Mouse (Mus musculus) heart, postnatal 0 days (tissue): Measurements from ENCODE around the gene Anxa11. TPM values are rescaled to one million over a fixed set of nuclear protein-coding genes. Genes with fewer than 3 reads are reported as not detected.
"Not testable (repeated sequence)": the region's sequence is repeated elsewhere in the genome, so short reads cannot be mapped to it uniquely, and the experiment has no call there.

ENCODE experiments used
- ATAC-seq: fragments of 200-750 bp; cut with Nextera tagmentation; 2 replicates; pipeline ENCODE4 v1.8.0; 2017; ENCODE audit warnings: low read depth, moderate number of reproducible peaks, moderate library complexity; ENCODE audit not compliant: insufficient read depth
- DNase-seq: peaks from one replicate; pipeline ENCODE4 v3.0.0-alpha.2; 2016; ENCODE audit warnings: low spot score
- H3K27ac ChIP-seq: fragments of 300-500 bp; sonication (generic); 2 replicates; pipeline ENCODE4 v1.5.1; 2014; ENCODE audit warnings: low read depth, mild to moderate bottlenecking
- H3K27me3 ChIP-seq: fragments of 300-500 bp; sonication (generic); 2 replicates; pipeline ENCODE4 v1.6.1; 2014; ENCODE audit warnings: low read length, mixed read lengths; ENCODE audit not compliant: control insufficient read depth, insufficient read depth
- H3K36me3 ChIP-seq: fragments of 300-500 bp; sonication (generic); replicated peaks from 2 replicates; pipeline ENCODE4 v1.6.1; 2014; ENCODE audit warnings: low read length, mixed read lengths; ENCODE audit not compliant: control insufficient read depth, insufficient read depth
- H3K4me1 ChIP-seq: fragments of 300-500 bp; sonication (generic); 2 replicates; pipeline ENCODE4 v1.6.1; 2014; ENCODE audit warnings: antibody characterized with exemption; ENCODE audit not compliant: control insufficient read depth, insufficient read depth
- H3K4me2 ChIP-seq: fragments of 300-500 bp; sonication (generic); 2 replicates; pipeline ENCODE4 v1.6.1; 2014; ENCODE audit warnings: low read depth, mild to moderate bottlenecking, low read length, moderate library complexity
- H3K4me3 ChIP-seq: fragments of 300-500 bp; sonication (generic); 2 replicates; pipeline ENCODE4 v1.5.1; 2014; ENCODE audit warnings: low read depth, low read length
- H3K9ac ChIP-seq: fragments of 300-500 bp; sonication (generic); replicated peaks from 2 replicates; pipeline ENCODE4 v1.6.1; 2014; ENCODE audit warnings: low read depth, low read length, mixed read lengths
- H3K9me3 ChIP-seq: fragments of 300-500 bp; sonication (generic); replicated peaks from 2 replicates; pipeline ENCODE4 v1.6.1; 2016; ENCODE audit warnings: low read length; ENCODE audit not compliant: control insufficient read depth
- CTCF ChIP-seq: IDR thresholded peaks from 2 replicates; pipeline ENCODE4 v1.5.1; 2016; ENCODE audit warnings: antibody characterized with exemption, control low read depth, low read depth
- EP300 ChIP-seq: IDR thresholded peaks from 2 replicates; pipeline ENCODE4 v1.6.1; 2016; ENCODE audit warnings: antibody characterized with exemption, low read depth
- WGBS: fragments of 180-500 bp; shearing (Covaris S2); extraction: QIAGEN DNeasy Blood & Tissue Kit; methylation state at CpG from one replicate; pipeline ENCODE4 v1.1.7; 2014; 5-methylcytosine and 5-hydroxymethylcytosine counted together
- polyA plus RNA-seq: library from polyadenylated mRNA; unstranded; fragments of >200 nt; fragmentation: Nextera tagmentation; extraction: Ambion mirVana; gene quantifications from 2 replicates; pipeline ENCODE4 v1.2.1, GENCODE M21; 2015
- total RNA-seq: library from RNA; depleted of rRNA; stranded (reverse); fragments of >200 nt; gene quantifications from 2 replicates; pipeline ENCODE4 v1.2.3, GENCODE M21; 2014; ENCODE audit warnings: low replicate concordance

The Anxa11 gene
- total and polyA plus RNA-seq, 2 experiments from 2014 or later: 21.1 to 36.8 TPM

DNA sequence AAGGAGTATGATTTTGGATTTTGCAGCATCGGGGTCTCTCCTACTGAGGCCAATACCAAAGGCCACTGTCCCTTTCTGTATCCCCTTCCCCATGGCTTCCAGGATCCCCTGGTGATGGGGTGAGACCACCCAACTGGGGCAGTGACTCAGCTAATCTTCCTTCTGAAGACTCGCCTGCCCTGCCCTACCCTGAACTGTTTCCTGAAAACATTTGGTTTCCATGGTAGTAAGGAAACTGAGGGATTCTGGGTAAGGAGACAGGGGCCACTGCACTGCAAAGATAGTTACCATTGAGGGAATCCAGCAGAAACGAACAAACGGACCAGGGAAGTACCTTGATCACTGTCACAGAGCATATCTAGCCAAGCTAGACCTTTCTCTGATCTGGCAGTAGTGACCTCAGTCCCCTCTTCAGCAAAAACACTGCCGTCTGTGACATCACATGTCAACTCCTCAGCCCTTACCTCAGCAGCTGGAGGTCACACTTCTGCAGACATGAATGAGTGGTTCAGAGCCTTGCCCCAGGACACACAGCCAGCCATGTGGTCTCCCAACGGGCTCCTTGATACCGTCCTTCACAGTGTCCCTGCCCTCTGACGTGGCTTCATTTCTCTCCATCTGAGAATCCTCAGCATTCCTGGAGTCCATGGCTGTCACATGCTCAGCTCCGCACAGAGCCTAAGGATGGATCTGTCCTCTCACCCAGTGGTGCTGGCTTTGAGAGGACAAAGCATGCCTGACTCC, 27.4 kb downstream of the Anxa11 start:
- WGBS: 42% methylated on average over 9 of the region's 9 CpGs
- H3K9ac ChIP-seq: no peak overlapping the region
- H3K4me1 ChIP-seq: peaks cover 57% of the 10 kb centered on the region
- no peak overlapping the region for H3K4me2 ChIP-seq
- H3K27me3 ChIP-seq: no peaks in the 10 kb centered on the region
- H3K4me3 ChIP-seq: no peak overlapping the region
- TF ChIP-seq CTCF: no peak
- no peak for TF ChIP-seq EP300
- DNase-seq: no peak
- H3K9me3 ChIP-seq: no peaks in the 10 kb centered on the region
- peak; percentile 19; the same call in 1 of the 2 replicates for ATAC-seq
- peak overlapping the region; percentile 36; the same call in 1 of the 2 replicates for H3K27ac ChIP-seq
- H3K36me3 ChIP-seq: peaks cover 6% of the 10 kb centered on the region

DNA sequence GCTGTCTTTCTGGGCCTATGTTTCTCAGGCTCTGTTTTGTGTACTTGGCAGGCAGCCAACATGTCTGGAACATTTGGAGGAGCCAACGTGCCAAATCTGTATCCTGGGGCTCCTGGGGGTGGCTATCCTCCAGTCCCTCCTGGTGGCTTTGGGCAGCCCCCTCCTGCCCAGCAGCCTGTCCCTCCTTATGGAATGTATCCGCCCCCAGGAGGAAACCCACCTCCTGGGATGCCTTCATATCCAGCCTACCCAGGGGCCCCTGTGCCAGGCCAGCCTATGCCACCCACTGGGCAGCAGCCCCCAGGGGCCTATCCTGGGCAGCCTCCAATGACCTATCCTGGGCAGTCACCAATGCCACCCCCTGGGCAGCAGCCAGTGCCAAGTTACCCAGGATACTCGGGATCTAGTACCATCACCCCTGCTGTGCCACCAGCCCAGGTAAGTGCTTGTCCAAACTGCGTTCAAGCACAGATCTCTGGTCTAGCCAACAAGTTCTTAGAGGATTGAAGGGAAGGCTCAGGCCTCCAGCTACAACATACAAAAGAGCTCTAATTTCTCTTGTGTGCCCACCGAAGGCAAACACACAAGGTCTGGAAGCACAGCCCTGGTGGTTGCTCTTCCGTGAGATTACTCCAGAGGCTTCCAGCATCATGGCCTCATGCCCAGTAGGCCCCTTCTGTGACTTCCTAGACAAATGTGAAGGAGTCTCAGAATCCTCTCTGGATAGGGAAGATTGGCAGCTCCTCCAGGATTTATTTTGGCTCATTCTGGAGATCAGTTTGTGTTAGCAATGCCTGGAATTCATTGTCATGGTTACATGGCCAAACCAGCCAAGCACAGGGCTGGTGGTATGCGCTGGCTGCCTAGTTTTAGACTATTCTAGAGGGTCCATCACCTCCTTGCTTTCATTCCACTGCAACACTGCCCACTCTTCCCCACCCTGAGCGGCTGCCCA, 30.8 kb downstream of the Anxa11 start:
- DNase-seq (peak; percentile 70), ATAC-seq (peak; percentile 63)
- no peaks in the 10 kb centered on the region for H3K27me3 ChIP-seq
- no peak overlapping the region for H3K9ac ChIP-seq
- peak overlapping the region; percentile 66 for H3K27ac ChIP-seq
- no peak overlapping the region for H3K4me2 ChIP-seq
- H3K4me1 ChIP-seq: peaks cover 42% of the 10 kb centered on the region
- no peaks in the 10 kb centered on the region for H3K9me3 ChIP-seq
- H3K36me3 ChIP-seq: peaks cover 13% of the 10 kb centered on the region
- no peak for TF ChIP-seq CTCF
- no peak for TF ChIP-seq EP300
- no peak overlapping the region for H3K4me3 ChIP-seq
- 48% methylated on average over 8 of the region's 8 CpGs for WGBS

DNA sequence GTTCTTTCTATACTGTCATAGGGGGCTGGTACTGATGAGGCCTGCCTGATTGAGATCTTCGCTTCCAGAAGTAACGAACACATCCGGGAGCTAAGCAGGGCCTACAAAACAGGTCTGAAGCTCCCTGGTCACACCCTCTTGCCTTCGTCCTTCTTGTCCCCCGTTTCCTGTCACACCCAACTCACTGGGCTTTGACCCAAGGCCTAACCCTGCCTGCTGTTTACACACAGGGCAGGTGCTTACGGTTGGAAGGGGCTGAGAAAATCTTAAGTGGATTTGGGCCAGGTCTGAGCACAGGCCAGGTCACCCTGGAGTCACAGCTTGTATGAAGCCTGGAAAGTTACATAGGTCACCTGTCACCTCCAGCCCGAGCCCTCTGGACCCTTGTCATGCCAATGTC, 34.7 kb downstream of the Anxa11 start:
- not testable (repeated sequence) for H3K4me2 ChIP-seq, H3K9me3 ChIP-seq, ATAC-seq, H3K27me3 ChIP-seq, H3K27ac ChIP-seq, DNase-seq, H3K9ac ChIP-seq, H3K4me3 ChIP-seq
- WGBS: no CpG with 5 or more reads among the region's 7 CpGs
- peaks cover 23% of the 10 kb centered on the region for H3K4me1 ChIP-seq
- peaks cover 13% of the 10 kb centered on the region for H3K36me3 ChIP-seq

DNA sequence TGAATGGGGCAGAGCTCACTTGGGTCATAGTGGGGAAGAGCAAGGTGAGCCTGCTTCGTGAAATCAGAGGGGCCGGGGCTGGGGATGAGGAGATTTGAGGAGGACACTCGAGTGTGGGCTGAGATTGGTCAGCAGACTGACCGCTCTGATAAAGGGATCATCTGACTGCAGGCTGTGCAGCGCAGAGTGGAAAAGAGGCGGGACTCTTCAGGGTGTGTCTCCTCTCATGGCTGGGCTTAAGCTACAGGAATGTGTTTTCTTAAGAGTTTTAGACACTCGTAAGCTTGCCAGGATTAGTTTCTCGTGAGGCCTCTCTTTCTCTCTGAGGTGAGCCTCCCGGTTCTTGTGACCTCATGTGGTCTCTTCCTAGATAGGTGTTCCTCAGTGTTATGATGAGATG, 39.8 kb downstream of the Anxa11 start:
- not testable (repeated sequence) for ATAC-seq, H3K4me1 ChIP-seq, H3K27me3 ChIP-seq, H3K9me3 ChIP-seq, DNase-seq, H3K4me2 ChIP-seq, H3K9ac ChIP-seq, H3K4me3 ChIP-seq, H3K36me3 ChIP-seq, H3K27ac ChIP-seq
- no CpG with 5 or more reads among the region's 9 CpGs for WGBS

- not testable (repeated sequence) for H3K4me2 ChIP-seq, H3K4me3 ChIP-seq, H3K27ac ChIP-seq, H3K4me1 ChIP-seq, H3K9me3 ChIP-seq, H3K27me3 ChIP-seq, ATAC-seq, DNase-seq, H3K9ac ChIP-seq, H3K36me3 ChIP-seq
- WGBS: no CpG with 5 or more reads among the region's 12 CpGs
These were observed 43.9 kb downstream of the Anxa11 start for GRCm38 (mm10) chr14:25885886-25886285.

DNA sequence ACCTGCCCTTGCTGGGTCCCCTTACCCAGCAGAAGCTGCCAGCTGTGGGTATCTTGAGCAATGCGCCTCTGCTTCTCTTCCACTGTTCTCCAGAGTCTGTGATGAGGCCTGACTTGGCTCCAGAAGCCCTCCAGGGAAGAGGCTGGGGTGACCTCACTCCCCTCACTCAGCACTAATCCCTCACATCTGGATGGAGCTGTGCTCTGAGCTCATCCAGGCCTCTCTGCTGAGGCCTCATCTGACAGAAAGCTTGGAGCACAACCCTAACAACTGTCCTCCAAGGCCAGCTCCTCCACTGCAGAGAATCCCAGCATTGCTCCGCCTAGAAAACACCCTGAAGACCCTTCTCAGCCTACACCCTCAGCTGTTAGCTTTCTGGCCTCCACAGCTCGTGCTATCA, 52.6 kb downstream of the Anxa11 start:
- not testable (repeated sequence) for H3K27ac ChIP-seq, H3K4me1 ChIP-seq, H3K9ac ChIP-seq, H3K27me3 ChIP-seq, H3K4me2 ChIP-seq, H3K9me3 ChIP-seq, DNase-seq, H3K4me3 ChIP-seq, H3K36me3 ChIP-seq
- no CpG with 5 or more reads among the region's 3 CpGs for WGBS
- peak; percentile 67; the same call in 1 of the 2 replicates for ATAC-seq

GRCm38 (mm10) chr14:25895686-25896085, 53.7 kb downstream of the Anxa11 start:
- H3K4me1 ChIP-seq, H3K4me3 ChIP-seq, DNase-seq, H3K9me3 ChIP-seq, H3K9ac ChIP-seq, H3K36me3 ChIP-seq, H3K4me2 ChIP-seq, ATAC-seq, H3K27me3 ChIP-seq, H3K27ac ChIP-seq: not testable (repeated sequence)
- WGBS: no CpG with 5 or more reads among the region's 7 CpGs

DNA sequence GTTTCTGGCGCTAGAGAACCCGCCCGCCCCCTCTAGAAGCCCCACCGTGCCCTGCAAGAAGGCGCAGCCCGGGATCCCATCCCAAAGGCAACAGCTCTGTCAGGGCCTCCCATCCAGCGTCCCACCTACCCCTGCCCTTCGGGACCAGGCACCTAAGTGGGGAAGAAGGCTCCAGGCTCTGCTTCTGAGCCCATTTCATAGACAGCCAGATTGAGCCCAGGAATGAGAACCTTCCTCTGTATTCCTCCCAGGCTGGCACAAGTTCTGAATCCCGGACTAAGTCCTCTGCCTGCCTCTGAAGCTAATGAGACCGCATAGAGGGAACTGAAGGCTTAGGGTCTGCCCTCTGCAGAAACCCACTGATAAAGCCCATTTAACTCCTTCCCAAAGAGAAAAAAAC, 61.0 kb downstream of the Anxa11 start, which contains the start of gene Plac9a:
Gene Plac9a (minus strand): TSS at position 101 of the 400 bp plus-strand sequence.
- not testable (repeated sequence) for H3K36me3 ChIP-seq, H3K27ac ChIP-seq, H3K4me1 ChIP-seq, H3K4me2 ChIP-seq, H3K9ac ChIP-seq, H3K27me3 ChIP-seq, DNase-seq, H3K4me3 ChIP-seq, ATAC-seq, H3K9me3 ChIP-seq
- WGBS: no CpG with 5 or more reads among the region's 10 CpGs
